Mouse (Mus musculus): ENCODE measurements at regions not wholly inside any gene's neighbourhood (a gene's known extent, or its start where the extent isn't known, plus 50 kb on each side); places are given as distances from the start of the nearest gene placed in this dataset.

DNA sequence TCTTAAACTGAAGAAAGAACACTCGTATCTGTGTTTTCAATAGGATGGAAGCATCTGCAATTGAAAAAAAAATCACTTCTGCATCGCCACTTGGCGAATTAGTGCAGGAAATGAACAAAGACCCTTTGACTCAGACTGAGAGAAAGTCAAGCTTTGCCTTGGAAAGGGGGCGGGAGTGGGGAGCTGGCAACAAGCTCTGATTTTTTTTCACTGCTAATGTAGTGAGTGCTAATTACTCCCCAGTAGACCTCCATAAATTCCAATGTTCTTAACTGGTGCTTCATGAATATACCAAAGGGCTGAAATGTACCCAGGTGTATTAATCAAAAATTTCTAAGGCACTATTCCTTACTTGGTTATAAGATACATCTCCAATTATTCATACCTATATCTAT is 597.0 kb upstream of the Stxbp6 start:
- no peak for ATAC-seq (replicated peaks; ENCODE audit: low FRiP score, low TSS enrichment, low read depth)
- 61% methylated on average over 4 of the region's 4 CpGs for WGBS
- Histone ChIP-seq H3K4me3 (ENCODE audit: low read depth, low read length) (no peak overlapping the region), H3K9ac (ENCODE audit: low read length) (no peak overlapping the region), H3K4me1 (replicated peaks; ENCODE audit: control insufficient read depth, insufficient read depth, low read length) (no peaks in the 10 kb centered on the region), H3K9me3 (ENCODE audit: control insufficient read depth, low read length) (no peaks in the 10 kb centered on the region), H3K27me3 (replicated peaks; ENCODE audit: control insufficient read depth, insufficient read depth, low read length) (no peaks in the 10 kb centered on the region), H3K36me3 (ENCODE audit: control insufficient read depth, insufficient read depth, low read length) (no peaks in the 10 kb centered on the region), H3K27ac (ENCODE audit: low read depth) (no peak overlapping the region), H3K4me2 (ENCODE audit: low read length) (no peak overlapping the region)
- DNase-seq (ENCODE audit: low spot score), result no peak

DNA sequence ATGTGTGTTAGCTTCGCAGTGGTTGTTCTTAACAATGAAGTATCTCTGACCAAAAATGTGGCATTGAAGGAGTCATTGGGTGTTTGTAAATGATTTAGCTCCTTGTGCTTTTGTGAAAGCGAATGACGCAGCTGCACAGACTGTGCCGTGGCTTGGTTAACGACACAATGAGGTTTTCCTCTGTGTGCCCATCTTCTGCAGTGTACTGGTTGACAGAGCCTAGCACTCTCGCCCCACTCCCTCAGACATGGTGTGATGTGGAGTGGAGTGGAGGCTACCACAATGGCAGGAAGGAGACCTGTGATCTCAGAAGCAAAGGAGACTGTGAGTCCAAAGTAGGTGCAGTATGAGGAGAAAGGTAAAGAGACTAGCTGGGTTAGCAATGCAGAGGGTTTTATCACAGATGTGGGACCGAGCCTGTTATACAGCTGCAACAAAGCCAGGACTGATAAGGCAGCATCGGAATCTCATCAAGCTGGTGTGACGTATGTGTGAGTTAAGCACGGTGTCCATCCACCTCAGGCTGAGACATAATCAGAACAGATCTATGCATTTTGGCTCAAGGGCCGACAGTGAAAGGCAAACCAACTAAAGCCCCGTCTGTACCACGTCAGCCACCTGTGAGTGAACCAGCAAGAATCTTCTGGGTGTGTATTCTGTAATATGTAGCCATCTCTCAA is 596.5 kb upstream of the Stxbp6 start:
- 70% methylated on average over 13 of the region's 13 CpGs for WGBS
- ATAC-seq (replicated peaks; ENCODE audit: low FRiP score, low TSS enrichment, low read depth), result no peak
- no peak overlapping the region for H3K27ac ChIP-seq (ENCODE audit: low read depth)

DNA sequence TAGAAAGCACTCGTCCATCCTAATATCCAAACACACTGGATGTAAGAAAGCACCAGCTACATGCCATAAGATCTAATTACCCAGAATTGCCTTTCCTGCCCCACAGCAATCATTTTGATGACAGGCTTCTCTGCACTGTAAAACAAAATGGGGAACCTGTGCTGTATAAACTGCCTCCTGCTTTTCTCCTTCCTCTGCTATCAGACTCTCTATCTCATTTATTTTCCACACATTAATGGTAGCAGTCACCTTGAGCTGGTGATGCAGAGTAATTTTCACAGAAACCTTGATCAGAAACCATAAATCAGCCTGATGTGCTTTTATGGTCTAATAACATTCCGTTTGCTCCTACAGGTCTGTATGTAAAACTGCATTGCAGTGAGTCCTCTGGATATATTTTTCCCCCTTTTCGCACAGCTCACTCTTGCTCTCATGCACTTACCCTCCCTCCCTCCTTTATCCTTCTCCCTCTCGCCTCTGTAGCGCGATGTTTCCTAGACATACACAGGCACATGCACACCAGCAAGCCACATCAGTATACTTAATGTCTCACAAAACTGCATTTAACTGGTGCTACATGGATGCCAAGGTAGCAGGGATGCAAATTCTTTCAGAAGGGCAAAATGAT is 595.9 kb upstream of the Stxbp6 start:
- no peaks in the 10 kb centered on the region for H3K9me3 ChIP-seq (ENCODE audit: control insufficient read depth, low read length)
- DNase-seq (ENCODE audit: low spot score) (peak; percentile 52), ATAC-seq (replicated peaks; ENCODE audit: low FRiP score, low TSS enrichment, low read depth) (no peak)
- no peak overlapping the region for H3K27ac ChIP-seq (ENCODE audit: low read depth)
- no peak overlapping the region for H3K9ac ChIP-seq (ENCODE audit: low read length)
- no peaks in the 10 kb centered on the region for H3K27me3 ChIP-seq (replicated peaks; ENCODE audit: control insufficient read depth, insufficient read depth, low read length)
- no peaks in the 10 kb centered on the region for H3K4me1 ChIP-seq (replicated peaks; ENCODE audit: control insufficient read depth, insufficient read depth, low read length)
- no peak overlapping the region for H3K4me3 ChIP-seq (ENCODE audit: low read depth, low read length)
- H3K4me2 ChIP-seq (ENCODE audit: low read length), result no peak overlapping the region
- 58% methylated on average over 6 of the region's 6 CpGs for WGBS
- H3K36me3 ChIP-seq (ENCODE audit: control insufficient read depth, insufficient read depth, low read length), result no peaks in the 10 kb centered on the region

More for the DNA sequence above, 596.5 kb upstream of the Stxbp6 start:
- H3K4me3 ChIP-seq (ENCODE audit: low read depth, low read length), result no peak overlapping the region
- H3K36me3 ChIP-seq (ENCODE audit: control insufficient read depth, insufficient read depth, low read length), result no peaks in the 10 kb centered on the region
- H3K4me2 ChIP-seq (ENCODE audit: low read length), result no peak overlapping the region
- no peaks in the 10 kb centered on the region for H3K9me3 ChIP-seq (ENCODE audit: control insufficient read depth, low read length)
- no peaks in the 10 kb centered on the region for H3K4me1 ChIP-seq (replicated peaks; ENCODE audit: control insufficient read depth, insufficient read depth, low read length)
- no peaks in the 10 kb centered on the region for H3K27me3 ChIP-seq (replicated peaks; ENCODE audit: control insufficient read depth, insufficient read depth, low read length)
- H3K9ac ChIP-seq (ENCODE audit: low read length), result no peak overlapping the region
- DNase-seq (ENCODE audit: low spot score), result no peak

DNA sequence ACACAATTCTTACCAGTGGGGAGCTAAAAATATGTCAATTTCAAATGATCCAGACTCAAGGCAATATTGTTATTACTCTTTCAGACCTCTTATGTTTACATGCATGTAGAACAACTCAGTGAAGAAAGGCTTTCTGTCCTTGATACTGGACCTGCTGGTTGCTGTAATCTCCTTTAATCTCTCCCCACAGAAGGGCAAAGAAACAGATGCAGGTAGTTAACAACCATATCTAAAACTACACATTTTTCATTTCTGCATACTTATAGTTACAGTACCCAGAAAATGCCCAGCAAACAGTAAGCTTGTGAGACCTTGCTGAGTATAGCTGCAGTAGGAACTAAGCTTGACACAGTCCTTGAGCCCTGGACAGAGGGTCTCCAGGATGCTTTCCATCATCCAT is 585.1 kb upstream of the Stxbp6 start:
- Histone ChIP-seq H3K4me1 (replicated peaks; ENCODE audit: control insufficient read depth, insufficient read depth, low read length) (no peaks in the 10 kb centered on the region), H3K27me3 (replicated peaks; ENCODE audit: control insufficient read depth, insufficient read depth, low read length) (no peaks in the 10 kb centered on the region), H3K9me3 (ENCODE audit: control insufficient read depth, low read length) (no peaks in the 10 kb centered on the region), H3K4me3 (ENCODE audit: low read depth, low read length) (no peak overlapping the region), H3K36me3 (ENCODE audit: control insufficient read depth, insufficient read depth, low read length) (no peaks in the 10 kb centered on the region), H3K27ac (ENCODE audit: low read depth) (no peak overlapping the region), H3K9ac (ENCODE audit: low read length) (no peak overlapping the region), H3K4me2 (ENCODE audit: low read length) (no peak overlapping the region)
- DNase-seq (ENCODE audit: low spot score) (no peak), ATAC-seq (replicated peaks; ENCODE audit: low FRiP score, low TSS enrichment, low read depth) (no peak)

DNA sequence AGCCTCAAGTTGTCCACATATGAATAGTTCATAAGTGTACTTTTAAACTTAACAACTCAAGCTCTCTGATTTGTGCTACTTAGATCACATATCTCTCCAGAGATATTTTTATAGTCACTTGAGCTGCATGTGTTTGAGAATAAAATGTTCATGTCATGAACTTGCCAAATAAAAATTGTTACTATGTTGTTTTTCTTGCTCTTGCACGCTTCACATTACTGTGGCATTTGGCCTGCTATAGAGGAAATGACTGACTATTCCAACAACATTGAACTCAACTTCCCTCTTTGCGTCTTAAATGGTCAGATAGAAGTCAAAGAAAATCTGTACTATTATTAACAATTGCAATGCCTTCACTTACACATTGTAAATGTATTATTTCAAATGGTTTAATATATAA is 582.1 kb upstream of the Stxbp6 start:
- no peak overlapping the region for H3K4me3 ChIP-seq (ENCODE audit: low read depth, low read length)
- H3K9me3 ChIP-seq (ENCODE audit: control insufficient read depth, low read length), result no peaks in the 10 kb centered on the region
- WGBS, result 77% methylated on average over 2 of the region's 2 CpGs
- H3K9ac ChIP-seq (ENCODE audit: low read length), result no peak overlapping the region
- H3K4me2 ChIP-seq (ENCODE audit: low read length), result no peak overlapping the region
- DNase-seq (ENCODE audit: low spot score), result no peak
- H3K27me3 ChIP-seq (replicated peaks; ENCODE audit: control insufficient read depth, insufficient read depth, low read length), result no peaks in the 10 kb centered on the region
- H3K4me1 ChIP-seq (replicated peaks; ENCODE audit: control insufficient read depth, insufficient read depth, low read length), result no peaks in the 10 kb centered on the region
- H3K27ac ChIP-seq (ENCODE audit: low read depth), result no peak overlapping the region
- no peaks in the 10 kb centered on the region for H3K36me3 ChIP-seq (ENCODE audit: control insufficient read depth, insufficient read depth, low read length)
- ATAC-seq (replicated peaks; ENCODE audit: low FRiP score, low TSS enrichment, low read depth), result no peak

DNA sequence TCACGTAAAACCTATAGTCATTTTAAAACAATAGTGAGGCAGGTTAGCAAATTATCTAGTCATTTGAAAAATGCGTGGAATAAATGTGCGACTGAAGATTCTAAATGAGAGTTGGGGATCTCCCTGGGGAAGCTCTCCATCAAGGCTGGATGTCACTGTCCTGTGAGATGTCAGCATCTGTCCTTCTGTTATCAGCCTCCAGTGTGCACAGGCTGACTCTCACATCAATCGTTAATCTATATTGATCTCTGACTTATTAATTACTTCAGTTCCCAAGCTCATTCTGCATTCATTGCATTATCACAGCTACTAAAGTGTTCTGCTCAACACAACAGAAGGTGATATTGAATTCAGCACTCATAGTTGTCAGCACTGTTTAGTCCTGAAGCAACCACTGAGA is 574.1 kb upstream of the Stxbp6 start:
- no peak for ATAC-seq (replicated peaks; ENCODE audit: low FRiP score, low TSS enrichment, low read depth)
- WGBS, result 91% methylated on average over 4 of the region's 4 CpGs
- no peak overlapping the region for H3K27ac ChIP-seq (ENCODE audit: low read depth)
- no peak for DNase-seq (ENCODE audit: low spot score)
- H3K4me2 ChIP-seq (ENCODE audit: low read length), result no peak overlapping the region
- H3K9ac ChIP-seq (ENCODE audit: low read length), result no peak overlapping the region
- no peaks in the 10 kb centered on the region for H3K9me3 ChIP-seq (ENCODE audit: control insufficient read depth, low read length)
- no peak overlapping the region for H3K4me3 ChIP-seq (ENCODE audit: low read depth, low read length)
- no peaks in the 10 kb centered on the region for H3K36me3 ChIP-seq (ENCODE audit: control insufficient read depth, insufficient read depth, low read length)
- H3K4me1 ChIP-seq (replicated peaks; ENCODE audit: control insufficient read depth, insufficient read depth, low read length), result no peaks in the 10 kb centered on the region
- no peaks in the 10 kb centered on the region for H3K27me3 ChIP-seq (replicated peaks; ENCODE audit: control insufficient read depth, insufficient read depth, low read length)

DNA sequence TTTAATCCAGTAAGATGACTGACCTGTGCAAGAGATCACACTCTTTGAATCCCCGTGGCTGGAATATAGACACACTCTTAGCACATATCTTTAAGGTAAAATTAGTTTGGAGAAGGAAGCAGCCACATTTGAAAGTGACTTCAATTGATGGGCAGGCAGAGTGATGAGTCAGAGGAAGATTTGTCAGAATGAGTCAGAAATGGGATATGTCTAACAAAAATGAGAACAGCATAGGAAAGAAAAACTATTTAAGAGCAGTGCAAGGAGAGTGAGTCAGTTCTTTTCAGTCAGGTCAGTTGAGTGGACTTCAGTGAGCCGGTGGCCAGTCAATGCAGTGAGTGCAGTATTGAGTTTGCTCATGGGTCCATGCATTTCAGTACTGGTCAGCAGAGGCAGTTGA is 569.7 kb upstream of the Stxbp6 start:
- H3K4me3 ChIP-seq (ENCODE audit: low read depth, low read length), result no peak overlapping the region

DNA sequence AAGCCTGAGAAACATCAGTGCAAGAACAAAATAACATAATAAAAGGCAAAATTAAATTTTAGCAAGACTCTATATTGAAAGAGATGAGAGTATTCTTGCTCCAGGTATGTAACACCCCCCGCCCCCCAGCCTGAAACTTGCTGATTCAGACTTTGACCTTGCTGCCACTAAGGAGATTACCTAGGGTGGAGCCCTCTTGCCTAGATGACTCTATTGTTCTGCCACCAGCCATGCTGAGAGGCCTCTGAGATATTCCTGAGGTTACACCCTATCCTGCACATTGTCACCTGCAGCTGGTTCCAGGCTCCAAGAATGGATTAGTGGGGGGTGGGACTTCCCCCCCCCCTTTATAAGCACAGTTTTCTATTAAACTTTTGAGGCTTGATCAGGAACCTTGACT is 548.3 kb upstream of the Stxbp6 start:
- Histone ChIP-seq H3K4me3 (ENCODE audit: low read depth, low read length) (no peak overlapping the region), H3K36me3 (ENCODE audit: control insufficient read depth, insufficient read depth, low read length) (no peaks in the 10 kb centered on the region), H3K27ac (ENCODE audit: low read depth) (no peak overlapping the region), H3K9me3 (ENCODE audit: control insufficient read depth, low read length) (no peaks in the 10 kb centered on the region), H3K9ac (ENCODE audit: low read length) (no peak overlapping the region), H3K27me3 (replicated peaks; ENCODE audit: control insufficient read depth, insufficient read depth, low read length) (no peaks in the 10 kb centered on the region), H3K4me2 (ENCODE audit: low read length) (no peak overlapping the region), H3K4me1 (replicated peaks; ENCODE audit: control insufficient read depth, insufficient read depth, low read length) (no peaks in the 10 kb centered on the region)
- ATAC-seq (replicated peaks; ENCODE audit: low FRiP score, low TSS enrichment, low read depth) (no peak), DNase-seq (ENCODE audit: low spot score) (no peak)
- WGBS, result 83% methylated on average over 1 of the region's 1 CpGs

More for the DNA sequence above, 569.7 kb upstream of the Stxbp6 start:
- H3K27ac ChIP-seq (ENCODE audit: low read depth), result no peak overlapping the region
- 81% methylated on average over 2 of the region's 2 CpGs for WGBS
- ATAC-seq (replicated peaks; ENCODE audit: low FRiP score, low TSS enrichment, low read depth) (no peak), DNase-seq (ENCODE audit: low spot score) (no peak)
- no peak overlapping the region for H3K9ac ChIP-seq (ENCODE audit: low read length)
- no peaks in the 10 kb centered on the region for H3K36me3 ChIP-seq (ENCODE audit: control insufficient read depth, insufficient read depth, low read length)
- H3K27me3 ChIP-seq (replicated peaks; ENCODE audit: control insufficient read depth, insufficient read depth, low read length), result no peaks in the 10 kb centered on the region
- H3K4me2 ChIP-seq (ENCODE audit: low read length), result no peak overlapping the region
- no peaks in the 10 kb centered on the region for H3K4me1 ChIP-seq (replicated peaks; ENCODE audit: control insufficient read depth, insufficient read depth, low read length)
- H3K9me3 ChIP-seq (ENCODE audit: control insufficient read depth, low read length), result no peaks in the 10 kb centered on the region

DNA sequence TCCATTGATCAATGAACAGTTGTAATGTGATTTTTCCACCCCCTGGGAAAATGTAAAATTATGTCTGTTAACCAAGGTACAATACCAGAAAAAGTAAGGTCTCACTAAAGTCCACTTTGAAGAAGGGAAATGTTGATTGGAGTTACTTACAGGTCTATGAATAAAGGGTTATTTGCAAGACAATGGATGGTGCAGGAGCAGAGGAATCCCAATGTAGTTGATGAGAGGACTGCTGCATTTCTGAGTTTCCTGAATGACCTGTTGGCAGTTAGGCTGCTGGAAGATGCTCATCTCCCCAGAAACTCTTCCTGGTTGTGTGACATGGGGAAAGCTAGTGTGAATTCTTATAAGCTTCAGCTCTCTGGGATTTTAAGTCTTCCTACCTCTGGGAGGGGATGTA is 545.5 kb upstream of the Stxbp6 start:
- Histone ChIP-seq H3K4me2 (ENCODE audit: low read length) (no peak overlapping the region), H3K4me1 (replicated peaks; ENCODE audit: control insufficient read depth, insufficient read depth, low read length) (no peaks in the 10 kb centered on the region), H3K9me3 (ENCODE audit: control insufficient read depth, low read length) (no peaks in the 10 kb centered on the region), H3K36me3 (ENCODE audit: control insufficient read depth, insufficient read depth, low read length) (no peaks in the 10 kb centered on the region), H3K9ac (ENCODE audit: low read length) (no peak overlapping the region), H3K27me3 (replicated peaks; ENCODE audit: control insufficient read depth, insufficient read depth, low read length) (no peaks in the 10 kb centered on the region), H3K4me3 (ENCODE audit: low read depth, low read length) (no peak overlapping the region), H3K27ac (ENCODE audit: low read depth) (no peak overlapping the region)
- ATAC-seq (replicated peaks; ENCODE audit: low FRiP score, low TSS enrichment, low read depth) (no peak), DNase-seq (ENCODE audit: low spot score) (no peak)
